In genomic region chr6:34148021-34148420, GRCm38 (mm10) we compare ENCODE assay signal across 20 mouse cellular contexts.
"Had no signal": no experiment of that assay in that cellular context is flagged by ENCODE, and none has a peak within 500 bp of the region (broad histone marks: within the 10 kb centered on the region; RNA-seq: fewer than 3 reads in every experiment).

No protein-coding gene starts in this region.

- H3K36me3 ChIP-seq: kidney, embryonic 15.5 days; liver, embryonic 13.5 days; midbrain, embryonic 12.5 days; neural tube, embryonic 13.5 days had no signal

- H3K27me3 ChIP-seq: kidney, embryonic 15.5 days; liver, embryonic 13.5 days; midbrain, embryonic 12.5 days; neural tube, embryonic 13.5 days had no signal

- DNase-seq: kidney, postnatal 10 days; kidney, postnatal 36 days; layer of hippocampus, postnatal 36 days; liver, embryonic 13.5 days; lung, adult 2 months; lung, postnatal 14 days; lung, postnatal 4 days; right cerebral cortex, adult 18-20 months; right cerebral cortex, postnatal 14 days; right cerebral cortex, postnatal 4 days; thymus, adult 2 months; thymus, postnatal 14 days; thymus, postnatal 4 days had no signal

- ATAC-seq: midbrain, embryonic 16.5 days had no signal

- H3K4me3 ChIP-seq: kidney, embryonic 15.5 days; left cerebral cortex, adult 2 months; liver, embryonic 13.5 days; midbrain, embryonic 12.5 days; myocyte; neural tube, embryonic 13.5 days had no signal

- H3K27ac ChIP-seq: kidney, embryonic 15.5 days; left cerebral cortex, adult 2 months; liver, embryonic 13.5 days; midbrain, embryonic 12.5 days; neural tube, embryonic 13.5 days; stomach, postnatal 0 days had no signal

- H3K4me2 ChIP-seq: kidney, embryonic 15.5 days; liver, embryonic 13.5 days; midbrain, embryonic 12.5 days; neural tube, embryonic 13.5 days had no signal

- H3K9ac ChIP-seq: kidney, embryonic 15.5 days; liver, embryonic 13.5 days; midbrain, embryonic 12.5 days; neural tube, embryonic 13.5 days had no signal

- H3K9me3 ChIP-seq: liver, embryonic 13.5 days; midbrain, embryonic 12.5 days had no signal
